Mouse (Mus musculus) ES-Bruce4 (cell line): ENCODE data around the gene Esd.

ENCODE experiments used
- CTCF ChIP-seq: IDR thresholded peaks from one replicate; pipeline ENCODE4 v1.8.1; 2011; ENCODE audit warnings: low read depth, low read length
- POLR2A ChIP-seq: IDR thresholded peaks from one replicate; pipeline ENCODE4 v1.8.1; 2011; ENCODE audit warnings: low read length; ENCODE audit not compliant: insufficient read depth

DNA sequence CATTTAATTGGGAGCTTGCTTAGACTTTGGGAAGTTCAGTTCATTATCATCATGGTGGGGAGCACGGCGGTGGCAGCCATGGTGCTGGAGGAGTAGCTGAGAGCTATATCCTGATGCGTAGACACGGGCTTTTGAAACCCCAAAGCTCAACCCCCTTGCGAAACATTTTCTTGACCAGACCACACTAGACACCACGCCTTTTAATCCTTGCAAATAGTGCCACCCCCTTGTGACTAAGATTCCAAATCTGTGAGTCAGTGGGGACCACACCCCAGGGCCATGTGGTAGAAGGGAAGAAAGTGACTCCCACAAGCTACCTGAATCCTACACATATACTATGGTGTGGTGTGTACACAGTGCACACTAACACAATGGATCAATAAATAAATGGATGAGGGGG, 4.8 kb downstream of the Esd start:
- TF ChIP-seq POLR2A (no peak), CTCF (no peak)
